Mouse (Mus musculus) megakaryocyte progenitor cell, adult 5-6 weeks (primary cell): ENCODE data around the gene Btg3. TPM values are rescaled to one million over a fixed set of nuclear protein-coding genes. Genes with fewer than 3 reads are reported as not detected.
"Not testable (repeated sequence)": the region's sequence is repeated elsewhere in the genome, so short reads cannot be mapped to it uniquely, and the experiment has no call there.

Experiments
- ATAC-seq: replicated peaks from 2 replicates; pipeline ENCODE4 v1.8.0; 2016; ENCODE audit warnings: mild to moderate bottlenecking, moderate TSS enrichment, inconsistent platforms; ENCODE audit not compliant: poor library complexity
- total RNA-seq, 2 experiments: library from RNA; stranded (forward) in 1 of 2; stranded (reverse) in 1 of 2; fragments of 157-497, 149-512 nt in 1 of 2; fragments of 200-1000 nt in 1 of 2; gene quantifications; 2 replicates each; pipeline versions ENCODE4 v1.2.3 to v1.2.4; 2015 to 2017

Gene Btg3
- total RNA-seq (2015) (45.4 and 46.2 TPM in 2 replicates), total RNA-seq (2017) (9.0 and 12.7 TPM in 2 replicates)

- peak; percentile 76 for ATAC-seq
These were observed at the start of gene Btg3 for GRCm38 (mm10) chr16:78376745-78377570. Gene Btg3, minus strand, starts transcription at chr16:78377192.

- ATAC-seq = no peak
These were observed 40.7 kb upstream of the Btg3 start for GRCm38 (mm10) chr16:78417733-78418132.

GRCm38 (mm10) chr16:78416500-78416899, 39.5 kb upstream of the Btg3 start:
- ATAC-seq = no peak

- no peak for ATAC-seq
These were observed 33.0 kb upstream of the Btg3 start for GRCm38 (mm10) chr16:78409991-78410390.

GRCm38 (mm10) chr16:78407855-78408254, 30.9 kb upstream of the Btg3 start:
- ATAC-seq = no peak

GRCm38 (mm10) chr16:78406657-78407056, 29.7 kb upstream of the Btg3 start:
- no peak for ATAC-seq

- ATAC-seq = 0 out of 2 replicates have a peak, but pooled peaks have one; percentile 13
These were observed 25.3 kb upstream of the Btg3 start for GRCm38 (mm10) chr16:78402316-78402715.

GRCm38 (mm10) chr16:78399423-78399822, 22.4 kb upstream of the Btg3 start:
- peak; percentile 83 for ATAC-seq

GRCm38 (mm10) chr16:78398734-78399133, 21.7 kb upstream of the Btg3 start:
- ATAC-seq = peak; percentile 83

- ATAC-seq = peak; percentile 80
These were observed 14.4 kb upstream of the Btg3 start for GRCm38 (mm10) chr16:78391354-78391753.

- no peak for ATAC-seq
These were observed 13.0 kb upstream of the Btg3 start for GRCm38 (mm10) chr16:78389986-78390385.

- ATAC-seq = no peak
These were observed 12.1 kb upstream of the Btg3 start for GRCm38 (mm10) chr16:78389122-78389521.

GRCm38 (mm10) chr16:78378493-78378892, 1.5 kb upstream of the Btg3 start:
- ATAC-seq = no peak

GRCm38 (mm10) chr16:78375821-78376691, 936 bp downstream of the Btg3 start:
- ATAC-seq = peak; percentile 49

- ATAC-seq = peak; percentile 29
These were observed 1.8 kb downstream of the Btg3 start for GRCm38 (mm10) chr16:78375222-78375621.

- no peak for ATAC-seq
These were observed 3.2 kb downstream of the Btg3 start for GRCm38 (mm10) chr16:78373743-78374142.

GRCm38 (mm10) chr16:78372786-78373185, 4.2 kb downstream of the Btg3 start:
- no peak for ATAC-seq

- ATAC-seq = peak; percentile 42
These were observed 5.4 kb downstream of the Btg3 start for GRCm38 (mm10) chr16:78371491-78372046.

GRCm38 (mm10) chr16:78364554-78364953, 12.4 kb downstream of the Btg3 start:
- not testable (repeated sequence) for ATAC-seq

- no peak for ATAC-seq
These were observed 15.5 kb downstream of the Btg3 start for GRCm38 (mm10) chr16:78361466-78361865.

GRCm38 (mm10) chr16:78357757-78358156, 19.2 kb downstream of the Btg3 start:
- ATAC-seq = peak; percentile 68
